Mouse (Mus musculus) liver, adult 2 months (tissue): Measurements from ENCODE around the gene Skp1a. TPM values are rescaled to one million over a fixed set of nuclear protein-coding genes. Genes with fewer than 3 reads are reported as not detected.

Experiments used
- DNase-seq: peaks from one replicate; pipeline ENCODE4 v3.0.0-alpha.2; 2011; ENCODE audit warnings: low read depth, low spot score; ENCODE audit errors: extremely low read depth
- H3K27ac ChIP-seq: fragments of 200-500 bp; replicated peaks from 2 replicates; pipeline ENCODE4 v1.5.1; 2012; ENCODE audit warnings: low read depth, mild to moderate bottlenecking, control low read depth, inconsistent platforms, low read length; ENCODE audit not compliant: insufficient read depth
- H3K27me3 ChIP-seq: fragments of 200-500 bp; 2 replicates; pipeline ENCODE4 v1.6.1; 2012; ENCODE audit warnings: mild to moderate bottlenecking, moderate library complexity, low read length, inconsistent platforms; ENCODE audit not compliant: control insufficient read depth, insufficient read depth
- H3K36me3 ChIP-seq: fragments of 200-500 bp; 2 replicates; pipeline ENCODE4 v1.6.1; 2012; ENCODE audit warnings: low read length, inconsistent platforms; ENCODE audit not compliant: control insufficient read depth, insufficient read depth
- H3K4me1 ChIP-seq: fragments of 200-500 bp; 2 replicates; pipeline ENCODE4 v1.6.1; 2011; ENCODE audit warnings: low read length; ENCODE audit not compliant: control insufficient read depth, insufficient read depth
- H3K4me3 ChIP-seq: fragments of 200-500 bp; 2 replicates; pipeline ENCODE4 v1.5.1; 2011; ENCODE audit warnings: low read depth, mild to moderate bottlenecking, control low read depth, low read length, moderate library complexity; ENCODE audit not compliant: insufficient read depth
- H3K79me2 ChIP-seq: fragments of 200-500 bp; 2 replicates; pipeline ENCODE4 v1.6.1; 2012; ENCODE audit warnings: inconsistent platforms, mild to moderate bottlenecking, low read length, moderate library complexity; ENCODE audit not compliant: control insufficient read depth, insufficient read depth
- H3K9ac ChIP-seq: fragments of 200-500 bp; 2 replicates; pipeline ENCODE4 v1.6.1; 2012; ENCODE audit warnings: low read depth, mild to moderate bottlenecking, control low read depth, inconsistent platforms, low read length
- CTCF ChIP-seq: fragments of 200-500 bp; IDR thresholded peaks from 2 replicates; pipeline ENCODE4 v1.5.1; 2011; ENCODE audit warnings: low read depth, low read length, control low read depth
- POLR2A ChIP-seq: fragments of 200-500 bp; IDR thresholded peaks from 2 replicates; pipeline ENCODE4 v1.6.1; 2011; ENCODE audit warnings: low read length, control low read depth; ENCODE audit not compliant: insufficient read depth; ENCODE audit errors: extremely low read depth
- WGBS: fragments of 180-500 bp; shearing (Covaris S2); methylation state at CpG from one replicate; pipeline ENCODE4 v1.1.7; 2018; 5-methylcytosine and 5-hydroxymethylcytosine counted together
- polyA plus RNA-seq: library from polyadenylated mRNA; depleted of rRNA; stranded (reverse); fragments of >200 nt; gene quantifications from 2 replicates; pipeline ENCODE4 v1.2.3, GENCODE M21; 2012
- total RNA-seq: library from RNA; depleted of rRNA; stranded (reverse); fragments of >200 nt; gene quantifications from 2 replicates; pipeline ENCODE4 v1.2.3, GENCODE M21; 2014

Skp1a gene
- total and polyA plus RNA-seq, 2 experiments = 26.0 to 318 TPM

DNA sequence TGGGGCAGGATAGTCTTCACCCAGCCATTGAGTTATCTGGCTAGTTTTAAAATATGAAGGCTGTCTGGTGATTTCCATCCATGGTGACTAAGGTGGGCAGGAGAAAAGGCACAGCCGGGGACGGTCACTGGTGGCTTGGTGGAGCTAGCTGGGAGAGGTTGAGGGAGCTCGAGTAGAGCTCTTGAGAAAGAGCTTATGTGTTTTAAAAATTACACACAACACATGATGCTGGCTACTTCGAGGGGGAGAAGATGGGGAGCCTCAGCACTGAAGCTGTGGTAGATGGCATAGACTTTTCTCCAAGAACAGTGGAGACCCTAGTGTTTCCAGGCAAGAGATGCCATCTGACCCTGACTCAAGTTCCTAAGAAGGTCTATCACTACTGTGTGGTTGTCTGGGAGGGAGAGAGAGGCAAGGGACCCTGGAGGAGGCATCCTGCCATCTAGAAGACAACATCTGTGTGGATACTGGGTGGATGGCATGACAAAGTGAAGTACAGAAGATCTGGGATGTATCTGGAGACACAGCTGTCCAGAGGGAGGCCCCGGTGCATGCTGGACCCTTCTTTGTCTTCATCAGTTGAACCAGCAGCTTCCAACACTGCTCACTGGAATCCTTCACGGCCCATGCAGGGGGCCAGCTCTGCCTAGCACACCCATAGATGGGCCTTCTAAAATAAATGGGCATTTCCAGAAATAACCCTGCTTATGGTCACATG lies 45.8 kb downstream of the Skp1a start:
- Histone ChIP-seq H3K4me1 (peaks cover under 1% of the 10 kb centered on the region; the same call in 1 of the 2 replicates), H3K9ac (no peak overlapping the region), H3K36me3 (no peaks in the 10 kb centered on the region), H3K27me3 (no peaks in the 10 kb centered on the region), H3K27ac (no peak overlapping the region), H3K4me3 (no peak overlapping the region), H3K79me2 (no peaks in the 10 kb centered on the region)
- DNase-seq = no peak
- TF ChIP-seq CTCF (no peak), POLR2A (no peak)
- WGBS = 92% methylated on average over 6 of the region's 6 CpGs

- Histone ChIP-seq H3K27ac (no peak overlapping the region), H3K9ac (no peak overlapping the region), H3K36me3 (no peaks in the 10 kb centered on the region), H3K4me1 (peaks cover 2% of the 10 kb centered on the region; the same call in 1 of the 2 replicates), H3K27me3 (no peaks in the 10 kb centered on the region), H3K79me2 (no peaks in the 10 kb centered on the region), H3K4me3 (no peak overlapping the region)
- TF ChIP-seq POLR2A (no peak), CTCF (no peak)
- no peak for DNase-seq
- 90% methylated on average over 3 of the region's 3 CpGs for WGBS
Measured at GRCm38 (mm10) chr11:52278164-52278563, 46.4 kb downstream of the Skp1a start.

DNA sequence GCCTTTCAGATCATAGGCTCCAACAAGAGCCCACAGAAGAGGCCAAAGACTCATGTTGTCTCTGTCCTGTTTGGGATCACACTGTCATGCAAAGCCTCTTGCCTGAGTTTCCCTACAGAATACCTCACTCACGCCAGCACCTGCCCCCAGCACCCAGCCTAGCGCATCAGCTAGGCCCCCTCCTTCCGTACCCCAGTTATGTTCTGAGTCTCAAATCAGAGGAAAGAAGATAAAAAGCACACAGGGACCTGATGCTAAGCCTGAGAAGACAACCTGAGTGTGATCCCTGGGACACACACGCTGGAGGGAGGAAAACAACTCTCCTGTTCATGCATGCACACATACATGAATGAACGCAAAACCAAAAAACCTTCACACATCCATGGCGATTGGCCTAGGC lies 47.2 kb downstream of the Skp1a start:
- Histone ChIP-seq H3K36me3 (no peaks in the 10 kb centered on the region), H3K4me3 (no peak overlapping the region), H3K27me3 (no peaks in the 10 kb centered on the region), H3K4me1 (peaks cover 8% of the 10 kb centered on the region), H3K79me2 (no peaks in the 10 kb centered on the region), H3K9ac (no peak overlapping the region), H3K27ac (no peak overlapping the region)
- no peak for DNase-seq
- TF ChIP-seq POLR2A (no peak), CTCF (no peak)
- WGBS = 97% methylated on average over 6 of the region's 6 CpGs

DNA sequence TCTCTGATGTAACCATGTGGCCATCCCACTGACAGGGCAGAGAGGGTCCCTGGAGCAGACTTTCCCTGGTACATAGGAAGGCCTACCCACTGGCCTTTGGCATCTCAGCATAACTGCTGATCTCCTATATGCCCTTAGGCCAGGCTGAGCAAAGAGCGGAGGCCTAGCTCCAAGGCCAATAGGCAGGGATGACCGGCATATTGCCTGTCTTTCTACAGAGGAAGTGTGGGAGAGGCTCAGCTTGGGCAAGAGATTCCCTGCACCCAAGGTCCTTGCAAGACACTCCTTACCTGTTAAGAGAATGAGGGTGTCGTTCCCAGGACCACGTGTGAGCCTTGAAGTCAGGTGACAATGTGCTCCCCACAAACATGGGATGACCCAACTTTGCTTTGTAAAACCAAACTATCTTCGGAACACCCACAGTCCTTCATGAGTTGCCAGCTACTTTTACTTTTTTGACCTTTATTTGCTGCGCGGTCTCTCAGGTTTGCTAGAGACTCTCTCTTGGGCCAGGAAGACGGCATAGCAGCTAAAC lies 47.9 kb downstream of the Skp1a start:
- Histone ChIP-seq H3K27me3 (no peaks in the 10 kb centered on the region), H3K4me3 (no peak overlapping the region), H3K79me2 (no peaks in the 10 kb centered on the region), H3K9ac (no peak overlapping the region), H3K4me1 (peaks cover 9% of the 10 kb centered on the region), H3K27ac (no peak overlapping the region), H3K36me3 (no peaks in the 10 kb centered on the region)
- DNase-seq = no peak
- TF ChIP-seq POLR2A = no peak
- TF ChIP-seq CTCF = no peak
- WGBS = 96% methylated on average over 8 of the region's 8 CpGs

GRCm38 (mm10) chr11:52280566-52281455 lies 49.0 kb downstream of the Skp1a start:
- H3K4me1 ChIP-seq = peaks cover 9% of the 10 kb centered on the region
- no peak overlapping the region for H3K9ac ChIP-seq
- WGBS = 90% methylated on average over 11 of the region's 11 CpGs
- no peak overlapping the region for H3K4me3 ChIP-seq
- no peak overlapping the region for H3K27ac ChIP-seq
- H3K79me2 ChIP-seq = no peaks in the 10 kb centered on the region
- H3K27me3 ChIP-seq = no peaks in the 10 kb centered on the region
- DNase-seq = no peak
- H3K36me3 ChIP-seq = no peaks in the 10 kb centered on the region
- no peak for TF ChIP-seq POLR2A
- TF ChIP-seq CTCF = no peak
